Mouse (Mus musculus) kidney, embryonic 14.5 days (tissue): Measurements from ENCODE around the gene Gpbp1. TPM values are rescaled to one million over a fixed set of nuclear protein-coding genes. Genes with fewer than 3 reads are reported as not detected.
A peak's percentile ranks its signal among the peaks of the same experiment; 100 is the strongest.

Experiments used
- ATAC-seq: fragments of 200-750 bp; cut with Nextera tagmentation; 2 replicates; pipeline ENCODE4 v1.8.0; 2017; ENCODE audit warnings: moderate number of reproducible peaks, mild to moderate bottlenecking, moderate TSS enrichment, moderate library complexity; ENCODE audit not compliant: low FRiP score, low TSS enrichment
- H3K27ac ChIP-seq: fragments of 300-500 bp; sonication (generic); 2 replicates; pipeline ENCODE4 v1.5.1; 2014; ENCODE audit warnings: low read depth, mild to moderate bottlenecking, low read length, moderate library complexity, mixed read lengths
- H3K27me3 ChIP-seq: fragments of 300-500 bp; sonication (generic); 2 replicates; pipeline ENCODE4 v1.6.1; 2014; ENCODE audit warnings: mild to moderate bottlenecking, low read length; ENCODE audit not compliant: control insufficient read depth, insufficient read depth
- H3K36me3 ChIP-seq: fragments of 300-500 bp; sonication (generic); 2 replicates; pipeline ENCODE4 v1.6.1; 2014; ENCODE audit warnings: low read length, mixed read lengths; ENCODE audit not compliant: control insufficient read depth, insufficient read depth
- H3K4me1 ChIP-seq: fragments of 300-500 bp; sonication (generic); 2 replicates; pipeline ENCODE4 v1.6.1; 2014; ENCODE audit warnings: low read length, mixed read lengths; ENCODE audit not compliant: control insufficient read depth, insufficient read depth
- H3K4me2 ChIP-seq: fragments of 300-500 bp; sonication (generic); replicated peaks from 2 replicates; pipeline ENCODE4 v1.6.1; 2014; ENCODE audit warnings: low read depth, mild to moderate bottlenecking, low read length
- H3K4me3 ChIP-seq: fragments of 300-500 bp; sonication (generic); 2 replicates; pipeline ENCODE4 v1.5.1; 2014; ENCODE audit warnings: mild to moderate bottlenecking, low read length
- H3K9ac ChIP-seq: fragments of 300-500 bp; sonication (generic); 2 replicates; pipeline ENCODE4 v1.6.1; 2014; ENCODE audit warnings: low read depth, mild to moderate bottlenecking, low read length, moderate library complexity
- H3K9me3 ChIP-seq: fragments of 300-500 bp; sonication (generic); 2 replicates; pipeline ENCODE4 v1.6.1; 2016; ENCODE audit warnings: low read length; ENCODE audit not compliant: control insufficient read depth
- WGBS: fragments of 180-500 bp; shearing (Covaris S2); extraction: QIAGEN DNeasy Blood & Tissue Kit; methylation state at CpG from one replicate; pipeline ENCODE4 v1.1.7; 2014; 5-methylcytosine and 5-hydroxymethylcytosine counted together
- polyA plus RNA-seq: library from polyadenylated mRNA; unstranded; fragments of >200 nt; fragmentation: Nextera tagmentation; extraction: Ambion mirVana; gene quantifications from 2 replicates; pipeline ENCODE4 v1.2.1, GENCODE M21; 2014

The Gpbp1 gene
- polyA plus RNA-seq, 1 experiment from 2014 or later, result 96.3 TPM

GRCm38 (mm10) chr13:111520456-111520855 is 30.5 kb upstream of the Gpbp1 start:
- Histone ChIP-seq H3K4me2 (no peak overlapping the region), H3K36me3 (no peaks in the 10 kb centered on the region), H3K9me3 (no peaks in the 10 kb centered on the region), H3K27ac (no peak overlapping the region), H3K9ac (no peak overlapping the region), H3K27me3 (no peaks in the 10 kb centered on the region), H3K4me1 (no peaks in the 10 kb centered on the region), H3K4me3 (no peak overlapping the region)
- 60% methylated on average over 4 of the region's 4 CpGs for WGBS
- no peak for ATAC-seq

- H3K4me3 ChIP-seq, result no peak overlapping the region
- 52% methylated on average over 5 of the region's 5 CpGs for WGBS
- no peaks in the 10 kb centered on the region for H3K9me3 ChIP-seq
- H3K27me3 ChIP-seq, result no peaks in the 10 kb centered on the region
- H3K36me3 ChIP-seq, result no peaks in the 10 kb centered on the region
- no peak overlapping the region for H3K9ac ChIP-seq
- no peak overlapping the region for H3K27ac ChIP-seq
- no peaks in the 10 kb centered on the region for H3K4me1 ChIP-seq
- H3K4me2 ChIP-seq, result no peak overlapping the region
- no peak for ATAC-seq
These were observed 28.4 kb upstream of the Gpbp1 start for GRCm38 (mm10) chr13:111518332-111518731.

- WGBS, result 80% methylated on average over 7 of the region's 7 CpGs
- no peaks in the 10 kb centered on the region for H3K27me3 ChIP-seq
- no peak overlapping the region for H3K4me2 ChIP-seq
- no peak overlapping the region for H3K27ac ChIP-seq
- H3K9ac ChIP-seq, result no peak overlapping the region
- ATAC-seq, result no peak
- no peak overlapping the region for H3K4me3 ChIP-seq
- no peaks in the 10 kb centered on the region for H3K4me1 ChIP-seq
- no peaks in the 10 kb centered on the region for H3K9me3 ChIP-seq
- H3K36me3 ChIP-seq, result no peaks in the 10 kb centered on the region
These were observed 26.7 kb upstream of the Gpbp1 start for GRCm38 (mm10) chr13:111516385-111517150.

GRCm38 (mm10) chr13:111509385-111509784 is 19.5 kb upstream of the Gpbp1 start:
- Histone ChIP-seq H3K4me1 (no peaks in the 10 kb centered on the region), H3K4me3 (no peak overlapping the region), H3K27ac (no peak overlapping the region), H3K27me3 (no peaks in the 10 kb centered on the region), H3K9me3 (no peaks in the 10 kb centered on the region), H3K36me3 (no peaks in the 10 kb centered on the region), H3K9ac (no peak overlapping the region), H3K4me2 (no peak overlapping the region)
- ATAC-seq, result 0 out of 2 replicates have a peak, but pooled peaks have one; percentile 20
- 31% methylated on average over 5 of the region's 5 CpGs for WGBS

- no peak overlapping the region for H3K4me3 ChIP-seq
- 73% methylated on average over 6 of the region's 6 CpGs for WGBS
- ATAC-seq, result no peak
These were observed 18.7 kb upstream of the Gpbp1 start for GRCm38 (mm10) chr13:111508645-111509044.

GRCm38 (mm10) chr13:111494330-111495029 is 4.6 kb upstream of the Gpbp1 start:
- H3K9me3 ChIP-seq, result no peaks in the 10 kb centered on the region
- WGBS, result 62% methylated on average over 11 of the region's 11 CpGs

More at GRCm38 (mm10) chr13:111508645-111509044, 18.7 kb upstream of the Gpbp1 start:
- H3K4me1 ChIP-seq, result no peaks in the 10 kb centered on the region
- no peaks in the 10 kb centered on the region for H3K9me3 ChIP-seq
- H3K36me3 ChIP-seq, result no peaks in the 10 kb centered on the region
- no peak overlapping the region for H3K9ac ChIP-seq
- H3K27ac ChIP-seq, result no peak overlapping the region
- no peak overlapping the region for H3K4me2 ChIP-seq
- no peaks in the 10 kb centered on the region for H3K27me3 ChIP-seq

GRCm38 (mm10) chr13:111491046-111491756 is 1.3 kb upstream of the Gpbp1 start:
- H3K4me1 ChIP-seq, result no peaks in the 10 kb centered on the region
- no peak overlapping the region for H3K9ac ChIP-seq
- 24% methylated on average over 13 of the region's 13 CpGs for WGBS
- H3K4me3 ChIP-seq, result peak overlapping the region; percentile 96
- no peaks in the 10 kb centered on the region for H3K36me3 ChIP-seq
- peaks cover 10% of the 10 kb centered on the region for H3K27me3 ChIP-seq
- ATAC-seq, result no peak
- H3K9me3 ChIP-seq, result no peaks in the 10 kb centered on the region
- no peak overlapping the region for H3K27ac ChIP-seq
- H3K4me2 ChIP-seq, result peak overlapping the region; percentile 50

More at GRCm38 (mm10) chr13:111494330-111495029, 4.6 kb upstream of the Gpbp1 start:
- H3K4me3 ChIP-seq, result no peak overlapping the region
- H3K9ac ChIP-seq, result no peak overlapping the region
- H3K27me3 ChIP-seq, result peaks cover 10% of the 10 kb centered on the region
- ATAC-seq, result no peak
- no peaks in the 10 kb centered on the region for H3K36me3 ChIP-seq
- no peak overlapping the region for H3K4me2 ChIP-seq
- H3K4me1 ChIP-seq, result no peaks in the 10 kb centered on the region
- H3K27ac ChIP-seq, result no peak overlapping the region

- Histone ChIP-seq H3K9me3 (no peaks in the 10 kb centered on the region), H3K27ac (peak overlapping the region; percentile 98), H3K4me3 (peak overlapping the region; percentile 96), H3K4me1 (peaks cover 8% of the 10 kb centered on the region; the same call in 1 of the 2 replicates), H3K27me3 (peaks cover 10% of the 10 kb centered on the region), H3K4me2 (peak overlapping the region; percentile 63), H3K36me3 (no peaks in the 10 kb centered on the region), H3K9ac (peak overlapping the region; percentile 99)
- no peak for ATAC-seq
- 1% methylated on average over 11 of the region's 33 CpGs for WGBS
These were observed 459 bp downstream of the Gpbp1 start for GRCm38 (mm10) chr13:111489502-111489801.
